Mouse (Mus musculus): ENCODE measurements around the gene Ids. TPM values are rescaled to one million over a fixed set of nuclear protein-coding genes. Genes with fewer than 3 reads are reported as not detected.
"Not testable (repeated sequence)": the region's sequence is repeated elsewhere in the genome, so short reads cannot be mapped to it uniquely, and the experiment has no call there.

Gene Ids
- 225 and 243 TPM in 2 replicates for polyA plus RNA-seq (2012; rRNA removed)

DNA sequence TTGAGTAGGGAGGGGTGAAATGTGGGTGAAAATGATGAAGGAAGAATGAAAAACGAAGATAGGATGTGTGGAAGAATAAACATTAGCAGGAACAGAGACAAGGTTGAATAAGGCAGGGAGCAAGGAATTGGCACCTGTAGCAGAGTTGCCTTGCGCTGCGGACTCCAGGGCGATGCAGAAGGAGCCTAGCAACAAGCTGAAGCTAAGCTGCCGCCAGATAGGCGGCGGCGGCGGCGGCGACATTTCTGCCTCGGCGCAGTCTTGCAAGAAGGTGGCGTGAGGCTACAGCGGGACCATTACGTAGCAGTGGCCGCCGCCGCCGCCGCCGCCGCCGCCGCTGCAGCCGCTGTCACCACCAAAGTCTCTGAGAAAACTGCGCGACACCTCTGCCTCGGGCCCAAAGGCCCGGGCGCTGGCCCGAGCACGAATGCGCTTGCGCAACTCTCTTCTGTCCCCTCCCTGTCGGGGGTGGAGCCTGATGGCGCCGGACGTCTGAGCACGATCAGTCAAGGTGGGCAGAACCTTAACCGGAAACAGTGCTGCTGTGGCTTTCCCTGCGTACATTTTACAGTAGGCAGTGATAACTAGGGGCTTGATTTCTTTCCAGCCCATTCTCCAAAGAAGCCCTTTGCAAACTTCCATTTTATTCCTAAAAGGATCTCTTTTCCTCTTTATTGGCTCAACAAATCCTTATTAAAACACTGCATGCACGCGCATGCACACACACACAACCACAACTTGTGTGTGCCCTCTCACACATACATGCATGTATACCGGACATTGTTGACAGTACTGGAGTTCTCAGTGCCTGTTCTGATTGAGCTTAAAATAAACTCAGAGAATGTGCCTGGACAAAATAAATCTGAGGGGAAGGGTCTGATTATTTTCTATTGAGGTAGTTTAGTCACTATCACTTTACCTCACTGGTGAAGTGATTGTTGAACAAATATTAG lies at the start of gene Ids:
Gene Ids, minus strand, starts transcription at position 424 of the 953 bp plus-strand sequence.
- DNase-seq (ENCODE audit: extremely low spot score in 1 of 2, low spot score in 1 of 2) = peak; percentile 74 to 87

DNA sequence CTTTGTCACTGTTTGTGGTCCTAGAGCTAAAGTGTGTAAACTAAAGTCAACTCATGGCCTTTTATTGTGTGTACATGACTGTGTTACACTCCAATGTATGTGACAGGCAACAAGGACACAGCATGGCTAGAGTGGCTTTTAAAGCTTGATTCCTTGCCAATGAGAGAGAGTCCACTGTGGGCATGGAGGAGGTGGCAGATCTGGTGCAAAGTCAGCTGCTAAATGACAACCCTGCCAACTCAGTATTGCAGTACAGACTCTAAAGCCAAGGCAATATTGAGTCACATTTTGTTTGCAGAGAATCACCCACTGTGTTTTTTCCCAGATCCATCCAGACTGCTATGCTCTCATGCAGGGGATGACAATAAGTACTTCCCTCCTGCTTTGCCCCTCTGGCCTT lies 27.8 kb upstream of the Ids start:
- not testable (repeated sequence) for DNase-seq (ENCODE audit: extremely low spot score in 1 of 2, low spot score in 1 of 2)

DNA sequence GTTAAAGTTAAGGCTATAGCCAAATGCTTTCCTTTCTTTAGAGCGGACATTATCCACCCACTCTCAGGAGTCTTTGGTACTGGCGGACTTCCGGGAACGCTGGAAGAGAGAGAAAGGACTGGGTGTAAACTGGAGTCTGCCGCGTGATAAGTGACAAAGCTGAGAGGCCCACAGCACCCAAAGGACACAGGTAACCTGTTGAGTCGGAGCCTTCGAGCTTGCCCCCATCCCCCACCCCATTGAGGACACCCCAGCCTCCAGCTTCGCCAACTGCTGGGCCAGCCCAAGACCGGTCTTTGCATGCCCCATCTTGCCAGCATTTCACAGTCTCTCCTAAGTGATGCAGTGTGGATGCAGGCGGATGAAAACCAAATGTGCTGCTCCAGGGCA lies 21.1 kb upstream of the Ids start:
- no peak for DNase-seq (ENCODE audit: extremely low spot score in 1 of 2, low spot score in 1 of 2)

DNA sequence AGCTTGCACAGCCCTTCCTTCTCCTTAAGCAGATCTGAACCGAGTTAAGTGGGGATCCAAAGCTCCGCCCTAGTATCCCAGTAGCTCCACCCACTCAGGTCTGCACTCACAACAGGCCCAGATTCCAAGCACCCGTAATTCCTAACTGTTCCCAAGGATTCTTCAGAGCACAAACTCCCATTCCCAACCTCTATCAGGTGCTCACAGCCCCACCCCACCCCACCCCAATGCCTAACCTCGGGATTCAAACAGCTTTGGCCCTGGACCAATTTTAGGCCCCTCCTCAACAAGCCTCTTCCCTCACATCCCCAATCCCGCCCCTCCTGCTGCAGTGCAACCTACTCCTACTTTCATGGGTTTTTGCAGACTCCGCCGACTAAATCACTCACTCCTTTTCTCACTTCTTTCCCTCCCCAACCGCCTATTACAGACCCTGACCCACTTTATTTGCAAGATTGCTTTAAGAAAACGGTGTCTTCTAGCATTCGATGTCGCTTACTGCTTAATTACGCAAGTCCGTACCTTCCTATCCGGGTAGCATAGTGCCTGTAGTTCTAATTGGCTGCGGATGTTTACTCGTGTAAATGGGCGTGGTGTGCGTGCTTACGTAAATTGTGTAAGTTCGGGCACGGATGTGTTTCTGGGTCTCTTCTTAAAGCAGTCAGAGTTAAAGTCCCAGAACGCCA lies 20.5 kb upstream of the Ids start, which contains the start of gene 1110012L19Rik:
Gene 1110012L19Rik, plus strand, starts transcription at position 602 of the 686 bp plus-strand sequence.
- DNase-seq (ENCODE audit: extremely low spot score in 1 of 2, low spot score in 1 of 2) = peak; percentile 79 to 80

DNA sequence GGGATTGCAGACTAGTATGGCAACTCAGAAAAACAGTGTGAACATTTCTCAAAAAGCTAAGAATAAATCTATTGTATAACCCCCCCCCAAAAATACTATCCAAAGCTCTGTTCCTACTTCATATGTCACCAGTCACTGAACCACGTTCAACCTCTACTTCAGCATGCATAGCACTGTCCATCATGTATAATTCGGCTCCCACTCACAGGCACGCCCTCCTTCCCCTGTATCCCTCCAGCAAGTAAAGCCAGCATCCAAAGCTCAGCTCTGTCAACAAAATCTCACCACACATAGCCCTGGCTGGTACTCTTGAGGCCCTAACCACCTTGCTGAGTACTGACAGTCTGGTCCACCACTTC lies 20.0 kb upstream of the Ids start:
- no peak for DNase-seq (ENCODE audit: extremely low spot score in 1 of 2, low spot score in 1 of 2)

DNA sequence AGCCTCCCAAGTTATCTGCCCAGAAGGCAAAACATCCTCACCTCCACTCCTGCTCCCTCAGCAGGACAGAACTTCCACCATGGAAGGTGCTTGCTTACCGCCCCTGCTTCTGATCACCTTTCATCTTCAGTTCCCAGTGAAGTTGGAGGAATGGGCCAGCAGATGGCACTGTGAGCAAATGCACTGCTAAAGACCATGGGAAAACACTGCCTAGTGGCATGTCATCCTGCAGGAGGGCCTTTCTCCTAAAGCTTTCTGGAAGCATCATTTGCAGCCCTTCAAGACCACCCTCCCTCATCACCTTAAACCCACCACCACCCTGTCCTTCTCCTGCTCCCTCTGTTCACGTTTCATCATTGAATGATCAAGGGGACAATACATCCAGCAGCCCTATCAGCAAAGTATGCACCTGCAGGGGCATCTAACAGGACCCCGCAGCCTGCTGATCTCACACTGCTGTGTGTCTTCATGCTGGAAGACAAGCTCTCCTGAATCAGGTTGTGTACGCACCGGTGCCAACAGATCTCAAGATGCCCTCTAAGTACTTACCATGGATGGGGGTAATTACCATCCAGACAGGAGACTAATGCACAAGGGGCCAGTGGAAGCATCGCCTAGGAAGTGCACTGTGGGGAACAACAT lies 9.7 kb upstream of the Ids start:
- DNase-seq (ENCODE audit: extremely low spot score in 1 of 2, low spot score in 1 of 2) = not testable (repeated sequence)

DNA sequence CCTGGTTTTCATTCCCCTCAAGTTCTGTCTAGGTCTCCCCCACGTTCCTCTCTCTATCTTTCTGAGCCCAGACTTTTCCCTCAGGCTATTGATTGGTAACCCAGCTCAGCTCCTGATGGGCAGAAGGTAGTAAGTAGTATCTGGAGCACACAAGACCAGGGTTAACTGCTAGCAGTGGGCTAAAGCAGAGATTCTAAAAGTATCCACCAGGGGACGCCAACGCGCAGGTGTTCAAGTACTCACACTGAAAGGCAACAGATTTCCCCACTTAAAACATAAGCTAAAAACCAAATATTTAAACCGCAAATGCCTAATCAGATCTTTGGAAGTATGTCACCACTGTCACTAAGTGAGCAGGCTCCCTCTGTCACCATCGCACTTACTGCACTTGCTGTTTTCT lies 4.9 kb upstream of the Ids start:
- DNase-seq (ENCODE audit: extremely low spot score in 1 of 2, low spot score in 1 of 2) = not testable (repeated sequence)

DNA sequence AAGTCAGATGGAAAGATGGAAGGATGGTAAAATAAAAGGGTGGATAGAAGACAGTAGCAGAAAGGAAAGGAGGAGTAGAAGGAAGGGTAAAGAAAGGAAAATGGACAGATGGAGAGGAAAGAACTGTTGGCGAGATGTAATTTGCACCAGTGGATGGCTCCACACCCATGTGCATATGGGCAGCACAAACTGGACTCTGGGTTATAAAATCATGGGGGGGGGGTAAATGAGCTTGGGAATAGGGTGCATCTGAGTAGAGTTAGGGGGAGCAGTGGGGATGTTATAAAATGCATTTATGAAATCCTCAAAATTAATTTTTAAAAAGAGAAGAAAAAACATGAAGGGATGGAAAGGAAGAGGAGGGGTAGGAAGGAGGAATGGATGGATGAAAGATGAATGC lies 682 bp downstream of the Ids start:
- no peak for DNase-seq (ENCODE audit: extremely low spot score in 1 of 2, low spot score in 1 of 2)

DNA sequence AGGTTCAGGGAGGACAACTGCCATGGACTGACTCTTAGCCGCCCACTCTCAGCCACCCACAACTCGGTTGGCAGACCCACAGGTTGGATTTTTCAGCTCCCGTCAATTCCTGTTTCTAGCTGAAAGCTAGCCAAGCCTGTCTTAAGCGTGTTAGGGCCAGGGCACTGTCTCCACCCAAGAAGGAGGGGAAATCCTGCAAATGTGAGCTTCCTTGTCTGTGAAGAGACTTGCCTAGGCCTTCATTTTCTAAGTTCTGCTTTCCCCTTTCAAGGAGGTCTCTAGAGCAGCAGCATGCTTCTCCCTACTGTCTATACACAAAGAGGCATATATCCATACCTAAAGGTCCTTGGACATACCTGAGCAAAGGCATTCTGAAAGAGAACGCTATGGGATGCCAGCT lies 1.4 kb downstream of the Ids start:
- DNase-seq (ENCODE audit: extremely low spot score in 1 of 2, low spot score in 1 of 2) = peak in 1 of 2 experiments; percentile 32

DNA sequence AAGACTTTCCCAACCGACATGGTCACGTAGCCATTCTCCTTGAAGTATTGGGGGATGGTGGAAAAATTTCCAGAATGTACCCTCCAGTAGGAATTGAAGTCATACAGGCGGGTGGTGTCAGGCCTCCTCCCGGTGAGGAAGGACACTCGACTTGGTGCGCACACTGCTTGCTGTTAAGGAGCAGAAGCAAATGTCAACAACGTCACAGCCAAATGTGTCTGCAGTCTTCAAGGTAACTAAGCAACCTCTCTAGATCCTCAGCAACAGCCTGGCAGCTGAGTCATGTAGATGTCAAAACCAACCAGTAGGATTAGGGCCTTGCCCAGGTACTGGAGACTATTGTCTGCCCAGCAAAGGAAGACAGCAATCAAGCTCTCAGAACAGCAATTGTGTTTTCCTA lies 1.9 kb downstream of the Ids start:
- peak; percentile 5 to 19 for DNase-seq (ENCODE audit: extremely low spot score in 1 of 2, low spot score in 1 of 2)

DNA sequence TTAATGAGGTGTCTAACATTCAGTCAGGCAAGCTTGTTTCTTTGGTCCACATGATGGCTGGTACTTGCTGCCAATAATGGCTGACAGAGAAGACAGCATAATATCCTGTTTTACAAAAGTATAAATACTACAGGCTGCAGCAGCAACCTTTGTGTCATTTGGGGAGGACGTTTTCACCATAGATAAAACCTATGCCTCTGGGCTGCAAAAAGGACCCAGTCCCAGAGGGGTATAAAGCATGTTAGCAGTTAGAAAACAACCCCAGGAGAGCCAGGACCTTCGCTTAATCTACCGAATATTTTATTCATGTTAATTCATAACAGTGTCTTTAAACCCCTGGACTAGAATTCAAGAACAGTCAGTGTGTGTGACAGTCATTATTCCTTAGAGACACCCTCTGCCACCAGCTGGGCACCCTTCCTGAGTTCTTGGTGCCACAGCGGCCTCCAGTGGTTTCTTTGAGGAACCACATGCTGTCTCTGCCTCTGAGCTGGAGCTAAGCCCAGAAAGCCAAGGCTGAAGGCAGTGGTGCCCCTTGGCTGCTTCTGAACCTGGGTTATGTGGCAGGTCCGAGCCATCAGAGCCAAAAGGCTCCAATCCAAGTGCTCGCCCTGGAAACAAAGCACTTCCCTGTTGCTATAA lies 34.6 kb downstream of the Ids start:
- peak in 1 of 2 experiments; percentile 79 for DNase-seq (ENCODE audit: extremely low spot score in 1 of 2, low spot score in 1 of 2)

DNA sequence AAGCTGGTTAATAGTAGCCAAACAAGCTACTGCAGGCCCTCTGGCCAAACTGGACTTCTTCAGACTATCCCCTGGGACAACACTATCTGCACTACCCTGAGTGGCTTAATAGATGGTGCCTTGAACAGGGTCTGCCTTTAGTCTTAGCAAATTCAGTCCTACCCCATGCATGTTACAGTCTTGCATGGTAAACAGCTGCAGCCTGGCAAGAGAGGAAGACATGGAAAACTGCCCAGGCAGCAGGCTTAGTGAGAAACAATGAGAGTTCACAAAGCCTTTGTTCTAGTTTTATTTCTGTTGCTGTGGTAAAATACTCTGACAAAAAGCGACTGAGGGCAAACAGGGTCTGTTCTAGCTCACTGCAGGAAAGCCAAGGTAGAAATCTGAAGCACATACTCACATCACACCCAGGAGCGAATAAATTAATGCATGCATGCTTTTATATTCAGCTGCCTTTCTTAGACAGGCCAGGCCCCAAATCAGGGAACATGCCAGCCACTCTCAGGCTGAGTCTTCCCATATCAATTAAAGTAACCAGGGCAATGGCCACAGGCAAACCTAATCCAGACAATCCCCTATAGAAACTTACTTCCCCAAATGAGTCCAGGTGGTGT lies 36.2 kb downstream of the Ids start:
- peak in 1 of 2 experiments; percentile 37 for DNase-seq (ENCODE audit: extremely low spot score in 1 of 2, low spot score in 1 of 2)

DNA sequence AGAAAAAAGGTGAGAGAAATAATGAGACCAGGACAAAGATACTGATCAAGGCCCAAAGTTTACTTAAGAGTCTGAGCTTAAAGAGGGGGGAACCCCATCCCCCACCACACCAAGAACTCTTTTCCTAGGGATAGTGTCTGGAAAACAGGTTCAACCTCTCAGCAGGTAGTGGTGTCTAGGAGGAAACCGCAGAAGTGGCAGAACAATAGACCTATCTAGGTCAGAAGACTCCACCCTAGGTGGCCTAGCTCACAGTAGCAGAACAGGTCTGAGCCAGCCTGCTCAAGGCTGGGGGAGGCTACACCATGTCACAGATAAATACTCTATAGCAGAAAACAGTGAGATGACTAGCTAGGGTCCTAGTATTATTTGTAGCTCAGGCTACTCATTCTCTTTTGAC lies 37.2 kb downstream of the Ids start:
- DNase-seq (ENCODE audit: extremely low spot score in 1 of 2, low spot score in 1 of 2) = no peak

DNA sequence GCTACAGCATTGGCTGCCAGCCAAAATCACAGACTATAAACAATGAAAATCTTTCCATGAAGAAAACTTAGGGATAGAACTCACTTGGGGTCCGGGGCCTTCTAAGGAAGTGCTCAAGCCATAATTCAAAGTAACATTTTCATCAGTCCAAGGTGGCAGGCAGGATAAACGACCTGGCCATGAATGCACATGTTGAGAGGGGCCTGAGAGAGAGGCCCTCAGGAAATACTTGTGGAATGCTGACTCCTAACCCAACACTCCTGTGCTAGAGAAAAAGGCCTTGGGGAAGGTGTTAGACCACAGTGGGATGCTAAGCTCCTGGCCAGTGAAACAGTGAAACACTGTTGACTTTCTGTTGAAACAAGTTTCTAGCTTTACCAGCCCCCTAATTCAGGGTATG lies 45.6 kb downstream of the Ids start:
- DNase-seq (ENCODE audit: extremely low spot score in 1 of 2, low spot score in 1 of 2) = no peak

DNA sequence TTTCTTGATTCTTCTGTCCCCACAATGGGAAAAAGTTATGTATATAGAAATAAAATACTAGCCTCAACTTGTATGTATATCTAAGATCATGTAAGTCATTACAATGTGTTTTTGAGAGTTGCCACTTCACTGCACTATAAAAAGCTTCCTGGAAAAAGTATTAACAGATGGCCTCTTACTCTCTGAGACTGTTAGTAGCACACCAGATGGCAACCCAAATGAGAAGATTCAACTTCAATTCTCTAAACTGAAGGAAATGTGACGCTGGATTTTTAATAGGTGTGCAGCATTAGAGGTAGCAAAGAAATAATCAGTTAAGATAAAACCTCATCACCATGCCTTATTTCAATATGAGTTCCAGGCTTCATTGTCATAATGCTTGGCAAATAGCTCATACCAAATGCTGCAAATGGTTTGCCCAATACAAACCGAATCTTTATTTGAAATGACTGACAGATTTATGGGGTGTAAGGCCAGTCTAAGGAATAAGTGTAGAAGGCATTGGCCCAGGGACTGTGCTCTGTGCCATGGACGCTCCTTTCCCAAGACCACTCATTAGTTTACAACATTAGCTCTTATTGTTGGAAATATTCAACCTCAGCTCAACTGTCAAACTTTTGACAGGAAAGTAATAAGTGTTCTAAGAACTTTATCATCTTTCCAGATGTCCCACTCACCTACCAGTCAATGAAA lies 49.8 kb downstream of the Ids start:
- peak in 1 of 2 experiments; percentile 10 for DNase-seq (ENCODE audit: extremely low spot score in 1 of 2, low spot score in 1 of 2)

Other genes with a start within 250 kb of the Ids start
- gene 1110012L19Rik, start 20.8 kb upstream of the Ids start, polyA plus RNA-seq (2012; rRNA removed) = 16.4 and 17.1 TPM in 2 replicates
- 43.7 and 50.5 TPM in 2 replicates for gene Tmem185a, start 112.1 kb upstream of the Ids start, polyA plus RNA-seq (2012; rRNA removed)